Mouse (Mus musculus) thymus, adult 2 months (tissue): ENCODE measurements around the gene Slc25a44.

Experiments used
- CTCF ChIP-seq: fragments of 200-500 bp; IDR thresholded peaks from 2 replicates; pipeline ENCODE4 v1.5.1; 2012; ENCODE audit warnings: mild to moderate bottlenecking, control low read depth, low read length, moderate library complexity, borderline replicate concordance; ENCODE audit not compliant: control insufficient read depth, poor library complexity, insufficient read depth; ENCODE audit errors: extremely low read depth
- POLR2A ChIP-seq: fragments of 200-500 bp; IDR thresholded peaks from 2 replicates; pipeline ENCODE4 v1.6.1; 2012; ENCODE audit warnings: mild to moderate bottlenecking, low read length, control low read depth, moderate library complexity; ENCODE audit not compliant: control insufficient read depth, poor library complexity, insufficient read depth; ENCODE audit errors: extremely low read depth

DNA sequence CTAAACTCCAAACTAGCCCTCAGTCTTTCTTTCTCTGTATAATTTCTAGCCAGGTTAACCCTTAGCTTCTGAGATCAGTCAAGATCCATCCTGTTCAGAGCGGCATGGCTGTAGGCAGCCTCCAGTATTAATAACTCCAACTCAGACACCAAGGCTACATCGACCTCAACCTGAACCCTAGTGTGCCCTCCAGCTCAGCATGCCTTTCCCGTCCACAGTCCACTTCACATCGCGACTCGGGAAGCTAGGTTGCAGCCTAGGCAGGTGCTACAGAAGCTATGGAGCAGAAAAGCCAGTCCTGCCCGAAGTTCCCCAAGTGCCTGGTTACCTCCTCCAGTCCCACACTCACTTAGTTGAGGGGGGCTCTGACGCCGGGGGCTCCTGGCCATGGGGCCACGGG lies 12.5 kb upstream of the Slc25a44 start:
- TF ChIP-seq CTCF = no peak
- no peak for TF ChIP-seq POLR2A
